ENCODE assay signal across 9 mouse cellular contexts in genomic region chr3:108535896-108536516, GRCm38 (mm10). TPM values are rescaled to one million over a fixed set of nuclear protein-coding genes. Genes with fewer than 3 reads are reported as not detected.
DNase-seq lines count a peak whose midpoint lies in the region; ATAC-seq and TF ChIP-seq lines count a peak whose summit lies in the region.
"Had no signal": no experiment of that assay in that cellular context is flagged by ENCODE, and none has a peak within 500 bp of the region (broad histone marks: within the 10 kb centered on the region; RNA-seq: fewer than 3 reads in every experiment).

No protein-coding gene starts in this region.

- peaks cover 21% of the 10 kb centered on the region for H3K27me3 ChIP-seq in kidney, embryonic 14.5 days (ENCODE audit: control insufficient read depth, insufficient read depth, low read length)
- H3K27me3 ChIP-seq in forebrain, embryonic 16.5 days (replicated peaks; ENCODE audit: control insufficient read depth, insufficient read depth, low read length): peaks cover 4% of the 10 kb centered on the region
- H3K27me3 ChIP-seq in liver, postnatal 0 days (ENCODE audit: insufficient read depth, low read length): peaks cover 20% of the 10 kb centered on the region

- H3K9me3 ChIP-seq in kidney, embryonic 14.5 days (ENCODE audit: control insufficient read depth, low read length): no peaks in the 10 kb centered on the region
- H3K9me3 ChIP-seq in ES-E14 (ENCODE audit: control insufficient read depth, insufficient read depth, low read depth, low read length): no peaks in the 10 kb centered on the region
- no peaks in the 10 kb centered on the region for H3K9me3 ChIP-seq in forebrain, embryonic 16.5 days (ENCODE audit: control insufficient read depth, low read length)
- H3K9me3 ChIP-seq in liver, postnatal 0 days (ENCODE audit: low read length): no peaks in the 10 kb centered on the region
- H3K9me3 ChIP-seq: G1E had no signal

- ATAC-seq in kidney, embryonic 14.5 days (ENCODE audit: low FRiP score, low TSS enrichment): no peak
- no peak for ATAC-seq in forebrain, embryonic 16.5 days
- ATAC-seq in liver, postnatal 0 days: no peak
- no peak for ATAC-seq in erythroblast, adult 5-6 weeks (replicated peaks; ENCODE audit: low FRiP score, poor library complexity, severe bottlenecking)

- TF ChIP-seq CTCF in liver, postnatal 0 days (IDR thresholded peaks at IDR 0.05; ENCODE audit: low read depth): no peak

- TF ChIP-seq EP300 in liver, postnatal 0 days (IDR thresholded peaks at IDR 0.05; ENCODE audit: low read depth): no peak

- no peak for DNase-seq in kidney, postnatal 36 days
- no peak for DNase-seq in ES-E14 (ENCODE audit: low read depth, low spot score)
- DNase-seq in liver, postnatal 0 days: no peak
- no peak for DNase-seq in thymus, postnatal 0 days (ENCODE audit: low spot score)
- no peak for DNase-seq in layer of hippocampus, adult 8-10 months (ENCODE audit: low spot score in 2 of 2)

- H3K4me2 ChIP-seq in kidney, embryonic 14.5 days (replicated peaks; ENCODE audit: low read depth, low read length): peak overlapping the region; percentile 59
- peak overlapping the region; percentile 92 for H3K4me2 ChIP-seq in forebrain, embryonic 16.5 days (ENCODE audit: low read length)
- H3K4me2 ChIP-seq in liver, postnatal 0 days (ENCODE audit: low read depth, low read length): 0 out of 2 replicates have a peak overlapping the region, but pooled peaks have one; percentile 34

- no peak overlapping the region for H3K27ac ChIP-seq in kidney, embryonic 14.5 days (ENCODE audit: low read depth, low read length)
- H3K27ac ChIP-seq in ES-E14 (ENCODE audit: insufficient read depth, low read depth, low read length, poor library complexity, severe bottlenecking): no peak overlapping the region
- peak overlapping the region; percentile 32 for H3K27ac ChIP-seq in forebrain, embryonic 16.5 days (ENCODE audit: low read length)
- no peak overlapping the region for H3K27ac ChIP-seq in liver, postnatal 0 days (ENCODE audit: low read depth)

- in situ Hi-C loops in ES-E14 (cut with MboI; ENCODE audit: low sequenced_read_pairs in 2 of 2, unreplicated experiment in 2 of 2): no loop called here

- peak overlapping the region; percentile 39 for H3K4me3 ChIP-seq in kidney, embryonic 14.5 days (ENCODE audit: low read length)
- peak overlapping the region; percentile 39 to 55; a peak in 1 of 4 replicates for H3K4me3 ChIP-seq in ES-E14 (ENCODE audit: insufficient read depth in 1 of 2, low read depth in 1 of 2, low read length in 2 of 2, poor library complexity in 1 of 2, severe bottlenecking in 1 of 2)
- peak overlapping the region; percentile 56 for H3K4me3 ChIP-seq in forebrain, embryonic 16.5 days (replicated peaks; ENCODE audit: low read length)
- no peak overlapping the region for H3K4me3 ChIP-seq in liver, postnatal 0 days (ENCODE audit: low read depth, low read length)

- H3K36me3 ChIP-seq in kidney, embryonic 14.5 days (ENCODE audit: control insufficient read depth, insufficient read depth, low read length): no peaks in the 10 kb centered on the region
- no peaks in the 10 kb centered on the region for H3K36me3 ChIP-seq in ES-E14 (ENCODE audit: control insufficient read depth, insufficient read depth, low read length, poor library complexity, severe bottlenecking)
- H3K36me3 ChIP-seq in forebrain, embryonic 16.5 days (ENCODE audit: control insufficient read depth, insufficient read depth): no peaks in the 10 kb centered on the region
- H3K36me3 ChIP-seq in liver, postnatal 0 days (replicated peaks; ENCODE audit: insufficient read depth, low read length): no peaks in the 10 kb centered on the region
- H3K36me3 ChIP-seq: G1E had no signal

- H3K9ac ChIP-seq in kidney, embryonic 14.5 days (ENCODE audit: low read depth, low read length): no peak overlapping the region
- H3K9ac ChIP-seq in ES-E14 (ENCODE audit: insufficient read depth, low read depth, low read length, poor library complexity, severe bottlenecking): no peak overlapping the region
- peak overlapping the region; percentile 52 for H3K9ac ChIP-seq in forebrain, embryonic 16.5 days (replicated peaks; ENCODE audit: low read depth, low read length)
- H3K9ac ChIP-seq in liver, postnatal 0 days (replicated peaks): no peak overlapping the region

- 6% methylated on average over 15 of the region's 15 CpGs for WGBS in kidney, embryonic 14.5 days
- 6% methylated on average over 15 of the region's 15 CpGs for WGBS in forebrain, embryonic 16.5 days
- 13% methylated on average over 15 of the region's 15 CpGs for WGBS in liver, postnatal 0 days (ENCODE audit: insufficient replicate concordance)

- H3K4me1 ChIP-seq in kidney, embryonic 14.5 days (ENCODE audit: control insufficient read depth, insufficient read depth, low read length): no peaks in the 10 kb centered on the region
- H3K4me1 ChIP-seq in ES-E14 (ENCODE audit: control insufficient read depth in 2 of 2, insufficient read depth in 2 of 2, low read length in 2 of 2, poor library complexity in 1 of 2): no peaks in the 10 kb centered on the region; a peak in 1 of 4 replicates
- peaks cover 14% of the 10 kb centered on the region for H3K4me1 ChIP-seq in forebrain, embryonic 16.5 days (replicated peaks; ENCODE audit: control insufficient read depth, insufficient read depth, low read length)
- peaks cover 3% of the 10 kb centered on the region; the same call in 1 of the 2 replicates for H3K4me1 ChIP-seq in liver, postnatal 0 days (ENCODE audit: insufficient read depth)

TF ChIP-seq in ES-E14, 5 proteins besides CTCF, POLR2A, EP300 and RAD21:
- TF ChIP-seq HCFC1 (IDR thresholded peaks at IDR 0.05; ENCODE audit: borderline replicate concordance, insufficient read depth, low read length) (no peak), ZNF384 (IDR thresholded peaks at IDR 0.05; ENCODE audit: low read depth, low read length) (no peak), ZC3H11A (IDR thresholded peaks at IDR 0.05; ENCODE audit: borderline replicate concordance, low read depth, low read length) (no peak), CHD2 (IDR thresholded peaks at IDR 0.05; ENCODE audit: low read depth, low read length) (no peak), MAFK (IDR thresholded peaks at IDR 0.05; ENCODE audit: insufficient read depth, low read depth, low read length) (no peak)
TF ChIP-seq in ES-E14: peak in this region for 0.

RNA-seq across cellular contexts. Expression of gene 5330417C22Rik, which starts 0.3 kb away (rescaled TPM):
- 0.59 and 2.0 TPM in 2 replicates for polyA plus RNA-seq in kidney, embryonic 14.5 days (2014; fragmentation: Nextera tagmentation; extraction: Ambion mirVana)
- total RNA-seq in ES-E14 (2012; rRNA removed): 0.27 and 0.37 TPM in 2 replicates
- polyA plus RNA-seq in forebrain, embryonic 16.5 days (2015; fragmentation: Nextera tagmentation; extraction: Ambion mirVana): 12.1 and 13.3 TPM in 2 replicates
- polyA plus RNA-seq in liver, postnatal 0 days (2015; fragmentation: Nextera tagmentation; extraction: Ambion mirVana): 0.59 and 0.72 TPM in 2 replicates
- 1.0 and 1.2 TPM in 2 replicates for polyA plus RNA-seq in thymus, postnatal 0 days (2015; fragmentation: Nextera tagmentation; extraction: Ambion mirVana)
- total RNA-seq in erythroblast, adult 5-6 weeks (2015; ENCODE audit: low replicate concordance): not detected in 2 replicates
- not detected in 2 replicates for total RNA-seq in erythroblast, adult 5-6 weeks (2017; ENCODE audit: low replicate concordance)
- total RNA-seq in layer of hippocampus, adult 8-10 months (2022): 10 to 100 TPM; 22.1 to 33.4 (median 25.9) TPM
- polyA plus RNA-seq: G1E had no signal

RNA-seq across cellular contexts. Expression of gene 1700013F07Rik, which starts 2.1 kb away (rescaled TPM):
- polyA plus RNA-seq in kidney, embryonic 14.5 days (2014; fragmentation: Nextera tagmentation; extraction: Ambion mirVana): not detected in 2 replicates
- total RNA-seq in ES-E14 (2012; rRNA removed): 0.63 TPM in 1 of 2 replicates, not detected in the other
- polyA plus RNA-seq in forebrain, embryonic 16.5 days (2015; fragmentation: Nextera tagmentation; extraction: Ambion mirVana): 1.0 and 2.0 TPM in 2 replicates
- not detected in 2 replicates for polyA plus RNA-seq in liver, postnatal 0 days (2015; fragmentation: Nextera tagmentation; extraction: Ambion mirVana)
- 0.22 TPM in 1 of 2 replicates, not detected in the other for polyA plus RNA-seq in thymus, postnatal 0 days (2015; fragmentation: Nextera tagmentation; extraction: Ambion mirVana)
- total RNA-seq in erythroblast, adult 5-6 weeks (2015; ENCODE audit: low replicate concordance): not detected in 2 replicates
- total RNA-seq in erythroblast, adult 5-6 weeks (2017; ENCODE audit: low replicate concordance): not detected in 2 replicates
- total RNA-seq in layer of hippocampus, adult 8-10 months (2022): 1 to 10 TPM; 1.4 to 3.5 (median 2.3) TPM
- total RNA-seq: G1E had no signal
- polyA plus RNA-seq: G1E had no signal

RNA-seq across cellular contexts. Expression of gene Tmem167b, which starts 26.3 kb away (rescaled TPM):
- polyA plus RNA-seq in kidney, embryonic 14.5 days (2014; fragmentation: Nextera tagmentation; extraction: Ambion mirVana): 20.4 and 32.7 TPM in 2 replicates
- total RNA-seq in ES-E14 (2012; rRNA removed): 21.1 and 21.8 TPM in 2 replicates
- polyA plus RNA-seq in forebrain, embryonic 16.5 days (2015; fragmentation: Nextera tagmentation; extraction: Ambion mirVana): 68.3 and 75.2 TPM in 2 replicates
- 11.1 and 12.6 TPM in 2 replicates for polyA plus RNA-seq in liver, postnatal 0 days (2015; fragmentation: Nextera tagmentation; extraction: Ambion mirVana)
- 31.3 and 32.0 TPM in 2 replicates for polyA plus RNA-seq in thymus, postnatal 0 days (2015; fragmentation: Nextera tagmentation; extraction: Ambion mirVana)
- 3.8 and 4.8 TPM in 2 replicates for total RNA-seq in erythroblast, adult 5-6 weeks (2015; ENCODE audit: low replicate concordance)
- total RNA-seq in erythroblast, adult 5-6 weeks (2017; ENCODE audit: low replicate concordance): 18.3 and 21.7 TPM in 2 replicates
- total RNA-seq in layer of hippocampus, adult 8-10 months (2022): 10 to 100 TPM; 48.9 to 63.5 (median 54.0) TPM

RNA-seq across cellular contexts. Expression of gene Taf13, which starts 35.5 kb away (rescaled TPM):
- polyA plus RNA-seq in kidney, embryonic 14.5 days (2014; fragmentation: Nextera tagmentation; extraction: Ambion mirVana): 35.1 and 45.2 TPM in 2 replicates
- 12.5 and 17.3 TPM in 2 replicates for total RNA-seq in ES-E14 (2012; rRNA removed)
- 54.0 and 56.3 TPM in 2 replicates for polyA plus RNA-seq in forebrain, embryonic 16.5 days (2015; fragmentation: Nextera tagmentation; extraction: Ambion mirVana)
- polyA plus RNA-seq in liver, postnatal 0 days (2015; fragmentation: Nextera tagmentation; extraction: Ambion mirVana): 14.0 and 15.5 TPM in 2 replicates
- polyA plus RNA-seq in thymus, postnatal 0 days (2015; fragmentation: Nextera tagmentation; extraction: Ambion mirVana): 45.5 and 48.4 TPM in 2 replicates
- total RNA-seq in erythroblast, adult 5-6 weeks (2015; ENCODE audit: low replicate concordance): 2.9 and 3.5 TPM in 2 replicates
- 4.7 and 14.1 TPM in 2 replicates for total RNA-seq in erythroblast, adult 5-6 weeks (2017; ENCODE audit: low replicate concordance)
- 10 to 100 TPM; 22.1 to 28.2 (median 27.0) TPM for total RNA-seq in layer of hippocampus, adult 8-10 months (2022)

RNA-seq across cellular contexts. Expression of gene Wdr47, which starts 55.1 kb away (rescaled TPM):
- polyA plus RNA-seq in kidney, embryonic 14.5 days (2014; fragmentation: Nextera tagmentation; extraction: Ambion mirVana): 4.7 and 8.5 TPM in 2 replicates
- 14.5 and 15.9 TPM in 2 replicates for total RNA-seq in ES-E14 (2012; rRNA removed)
- polyA plus RNA-seq in forebrain, embryonic 16.5 days (2015; fragmentation: Nextera tagmentation; extraction: Ambion mirVana): 135 and 148 TPM in 2 replicates
- 0.64 and 0.80 TPM in 2 replicates for polyA plus RNA-seq in liver, postnatal 0 days (2015; fragmentation: Nextera tagmentation; extraction: Ambion mirVana)
- polyA plus RNA-seq in thymus, postnatal 0 days (2015; fragmentation: Nextera tagmentation; extraction: Ambion mirVana): 6.8 and 8.1 TPM in 2 replicates
- total RNA-seq in erythroblast, adult 5-6 weeks (2015; ENCODE audit: low replicate concordance): 2.5 and 3.3 TPM in 2 replicates
- 2.0 and 2.6 TPM in 2 replicates for total RNA-seq in erythroblast, adult 5-6 weeks (2017; ENCODE audit: low replicate concordance)
- total RNA-seq in layer of hippocampus, adult 8-10 months (2022): 100 to 1,000 TPM; 113 to 153 (median 135) TPM

Comparison
In these comparisons a context has a peak if more than half of its experiments do, and no peak if none do; other contexts are left out.
1. H3K4me2 ChIP-seq: peak in every context shown above with its lines; median percentile 92 in forebrain, embryonic 16.5 days; 59 in kidney, embryonic 14.5 days; 34 in liver, postnatal 0 days.